Mouse (Mus musculus) natural killer cell, adult 2 months (primary cell): ENCODE measurements around the gene Calcoco1.
"Not testable (repeated sequence)": the region's sequence is repeated elsewhere in the genome, so short reads cannot be mapped to it uniquely, and the experiment has no call there.

Experiments
- DNase-seq, 2 experiments: peaks; one replicate each; pipeline ENCODE4 v3.0.0; 2022; ENCODE audit warnings: low spot score in 2 of 2

Gene Calcoco1

GRCm38 (mm10) chr15:102692321-102692804 lies 29.6 kb downstream of the Calcoco1 start:
- no peak for DNase-seq

- DNase-seq, result no peak
Measured at GRCm38 (mm10) chr15:102685791-102686190, 36.2 kb downstream of the Calcoco1 start.

- DNase-seq, result no peak
Measured at GRCm38 (mm10) chr15:102683670-102684069, 38.3 kb downstream of the Calcoco1 start.

GRCm38 (mm10) chr15:102676345-102676744 lies 45.6 kb downstream of the Calcoco1 start:
- no peak for DNase-seq

- DNase-seq, result no peak
Measured at GRCm38 (mm10) chr15:102673548-102673947, 48.4 kb downstream of the Calcoco1 start.

- DNase-seq, result no peak
Measured at GRCm38 (mm10) chr15:102672215-102673071, 49.5 kb downstream of the Calcoco1 start, which contains the start of gene Atp5g2. Atp5g2 (minus strand) TSS chr15:102672352.

GRCm38 (mm10) chr15:102671721-102672214 lies 50.2 kb downstream of the Calcoco1 start:
- peak; percentile 37 to 42 for DNase-seq

- DNase-seq, result peak; percentile 94 to 95
Measured at GRCm38 (mm10) chr15:102670767-102671575, 51.0 kb downstream of the Calcoco1 start.

GRCm38 (mm10) chr15:102670281-102670680 lies 51.7 kb downstream of the Calcoco1 start:
- no peak for DNase-seq

- no peak for DNase-seq
Measured at GRCm38 (mm10) chr15:102669571-102669970, 52.4 kb downstream of the Calcoco1 start.

GRCm38 (mm10) chr15:102665494-102665893 lies 56.5 kb downstream of the Calcoco1 start:
- peak; percentile 26 to 61 for DNase-seq

GRCm38 (mm10) chr15:102663825-102664224 lies 58.2 kb downstream of the Calcoco1 start:
- DNase-seq, result no peak

- not testable (repeated sequence) for DNase-seq
Measured at GRCm38 (mm10) chr15:102662601-102663000, 59.4 kb downstream of the Calcoco1 start.

- DNase-seq, result no peak
Measured at GRCm38 (mm10) chr15:102657926-102658381, 64.0 kb downstream of the Calcoco1 start.
